Mouse (Mus musculus): ENCODE measurements at regions not wholly inside any gene's neighbourhood (a gene's known extent, or its start where the extent isn't known, plus 50 kb on each side); places are given as distances from the start of the nearest gene placed in this dataset.

GRCm38 (mm10) chr1:94642296-94642695 lies 589.9 kb upstream of the Pdcd1 start:
- Histone ChIP-seq H3K36me3 (replicated peaks) (no peaks in the 10 kb centered on the region), H3K27me3 (replicated peaks; ENCODE audit: low read depth, poor library complexity, severe bottlenecking) (no peaks in the 10 kb centered on the region), H3K27ac (replicated peaks) (no peak overlapping the region), H3K4me1 (no peaks in the 10 kb centered on the region), H3K9me3 (no peaks in the 10 kb centered on the region), H3K4me3 (no peak overlapping the region)
- no peak for DNase-seq (ENCODE audit: low spot score)
- WGBS: 97% methylated on average over 1 of the region's 1 CpGs

- Histone ChIP-seq H3K9me3 (no peaks in the 10 kb centered on the region), H3K27ac (replicated peaks) (no peak overlapping the region), H3K4me3 (no peak overlapping the region), H3K27me3 (replicated peaks; ENCODE audit: low read depth, poor library complexity, severe bottlenecking) (no peaks in the 10 kb centered on the region), H3K4me1 (no peaks in the 10 kb centered on the region), H3K36me3 (replicated peaks) (no peaks in the 10 kb centered on the region)
- no peak for DNase-seq (ENCODE audit: low spot score)
These were observed 605.9 kb upstream of the Pdcd1 start for GRCm38 (mm10) chr1:94658218-94658617.

GRCm38 (mm10) chr1:94671641-94672040 lies 619.3 kb upstream of the Pdcd1 start:
- Histone ChIP-seq H3K27me3 (replicated peaks; ENCODE audit: low read depth, poor library complexity, severe bottlenecking) (no peaks in the 10 kb centered on the region), H3K4me1 (no peaks in the 10 kb centered on the region), H3K4me3 (no peak overlapping the region), H3K27ac (replicated peaks) (no peak overlapping the region), H3K9me3 (no peaks in the 10 kb centered on the region), H3K36me3 (replicated peaks) (no peaks in the 10 kb centered on the region)
- WGBS: 77% methylated on average over 4 of the region's 4 CpGs
- no peak for DNase-seq (ENCODE audit: low spot score)

GRCm38 (mm10) chr1:94700517-94700916 lies 612.9 kb upstream of the Fam174a start:
- no peaks in the 10 kb centered on the region for H3K36me3 ChIP-seq (replicated peaks)
- no peaks in the 10 kb centered on the region for H3K27me3 ChIP-seq (replicated peaks; ENCODE audit: low read depth, poor library complexity, severe bottlenecking)
- no peak overlapping the region for H3K4me3 ChIP-seq
- H3K9me3 ChIP-seq: no peaks in the 10 kb centered on the region
- no peaks in the 10 kb centered on the region for H3K4me1 ChIP-seq
- WGBS: 72% methylated on average over 1 of the region's 1 CpGs
- H3K27ac ChIP-seq (replicated peaks): no peak overlapping the region
- no peak for DNase-seq (ENCODE audit: low spot score)

GRCm38 (mm10) chr1:94701688-94702087 lies 611.7 kb upstream of the Fam174a start:
- DNase-seq (ENCODE audit: low spot score): no peak
- no peak overlapping the region for H3K27ac ChIP-seq (replicated peaks)
- no peaks in the 10 kb centered on the region for H3K4me1 ChIP-seq
- 92% methylated on average over 1 of the region's 1 CpGs for WGBS
- H3K36me3 ChIP-seq (replicated peaks): no peaks in the 10 kb centered on the region
- H3K27me3 ChIP-seq (replicated peaks; ENCODE audit: low read depth, poor library complexity, severe bottlenecking): no peaks in the 10 kb centered on the region
- no peak overlapping the region for H3K4me3 ChIP-seq
- no peaks in the 10 kb centered on the region for H3K9me3 ChIP-seq

GRCm38 (mm10) chr1:94712812-94713211 lies 600.6 kb upstream of the Fam174a start:
- Histone ChIP-seq H3K36me3 (replicated peaks) (no peaks in the 10 kb centered on the region), H3K27me3 (replicated peaks; ENCODE audit: low read depth, poor library complexity, severe bottlenecking) (no peaks in the 10 kb centered on the region), H3K9me3 (no peaks in the 10 kb centered on the region), H3K4me1 (peaks cover 32% of the 10 kb centered on the region), H3K4me3 (no peak overlapping the region), H3K27ac (replicated peaks) (no peak overlapping the region)
- 3% methylated on average over 5 of the region's 5 CpGs for WGBS
- peak; percentile 75 for DNase-seq (ENCODE audit: low spot score)

- WGBS: 75% methylated on average over 2 of the region's 2 CpGs
- Histone ChIP-seq H3K4me3 (no peak overlapping the region), H3K4me1 (peaks cover 20% of the 10 kb centered on the region), H3K36me3 (replicated peaks) (no peaks in the 10 kb centered on the region), H3K27me3 (replicated peaks; ENCODE audit: low read depth, poor library complexity, severe bottlenecking) (no peaks in the 10 kb centered on the region), H3K27ac (replicated peaks) (no peak overlapping the region), H3K9me3 (no peaks in the 10 kb centered on the region)
- DNase-seq (ENCODE audit: low spot score): no peak
These were observed 595.7 kb upstream of the Fam174a start for GRCm38 (mm10) chr1:94717699-94718098.

GRCm38 (mm10) chr1:94753523-94753922 lies 559.9 kb upstream of the Fam174a start:
- Histone ChIP-seq H3K27ac (replicated peaks) (no peak overlapping the region), H3K4me3 (no peak overlapping the region), H3K9me3 (no peaks in the 10 kb centered on the region), H3K27me3 (replicated peaks; ENCODE audit: low read depth, poor library complexity, severe bottlenecking) (no peaks in the 10 kb centered on the region), H3K4me1 (no peaks in the 10 kb centered on the region), H3K36me3 (replicated peaks) (no peaks in the 10 kb centered on the region)
- 79% methylated on average over 1 of the region's 1 CpGs for WGBS
- DNase-seq (ENCODE audit: low spot score): no peak

GRCm38 (mm10) chr1:94789019-94789585 lies 524.3 kb upstream of the Fam174a start:
- Histone ChIP-seq H3K27me3 (replicated peaks; ENCODE audit: low read depth, poor library complexity, severe bottlenecking) (no peaks in the 10 kb centered on the region), H3K36me3 (replicated peaks) (no peaks in the 10 kb centered on the region), H3K27ac (replicated peaks) (no peak overlapping the region), H3K9me3 (no peaks in the 10 kb centered on the region), H3K4me3 (no peak overlapping the region), H3K4me1 (no peaks in the 10 kb centered on the region)
- 59% methylated on average over 2 of the region's 2 CpGs for WGBS
- no peak for DNase-seq (ENCODE audit: low spot score)

GRCm38 (mm10) chr1:94790604-94791003 lies 522.8 kb upstream of the Fam174a start:
- 52% methylated on average over 7 of the region's 7 CpGs for whole genome bisulfite sequencing
- Histone ChIP-seq H3K4me3 (no peak overlapping the region), H3K27ac (replicated peaks) (no peak overlapping the region), H3K36me3 (replicated peaks) (no peaks in the 10 kb centered on the region), H3K27me3 (replicated peaks; ENCODE audit: low read depth, poor library complexity, severe bottlenecking) (no peaks in the 10 kb centered on the region), H3K4me1 (no peaks in the 10 kb centered on the region), H3K9me3 (no peaks in the 10 kb centered on the region)
- no peak for DNase-seq (ENCODE audit: low spot score)

- Histone ChIP-seq H3K27ac (replicated peaks) (no peak overlapping the region), H3K9me3 (no peaks in the 10 kb centered on the region), H3K4me3 (no peak overlapping the region), H3K4me1 (0 out of 2 replicates have a peak, but pooled peaks cover 3% of the 10 kb centered on the region), H3K27me3 (replicated peaks; ENCODE audit: low read depth, poor library complexity, severe bottlenecking) (no peaks in the 10 kb centered on the region), H3K36me3 (replicated peaks) (no peaks in the 10 kb centered on the region)
- 56% methylated on average over 6 of the region's 6 CpGs for WGBS
- DNase-seq (ENCODE audit: low spot score): no peak
These were observed 522.4 kb upstream of the Fam174a start for GRCm38 (mm10) chr1:94791052-94791451.

- Histone ChIP-seq H3K4me3 (no peak overlapping the region), H3K9me3 (no peaks in the 10 kb centered on the region), H3K36me3 (replicated peaks) (no peaks in the 10 kb centered on the region), H3K27me3 (replicated peaks; ENCODE audit: low read depth, poor library complexity, severe bottlenecking) (no peaks in the 10 kb centered on the region), H3K4me1 (0 out of 2 replicates have a peak, but pooled peaks cover 4% of the 10 kb centered on the region), H3K27ac (replicated peaks) (no peak overlapping the region)
- DNase-seq (ENCODE audit: low spot score): peak; percentile 30
- WGBS: 56% methylated on average over 1 of the region's 1 CpGs
These were observed 517.4 kb upstream of the Fam174a start for GRCm38 (mm10) chr1:94796028-94796427.

GRCm38 (mm10) chr1:94803722-94804121 lies 509.7 kb upstream of the Fam174a start:
- Histone ChIP-seq H3K4me1 (no peaks in the 10 kb centered on the region), H3K36me3 (replicated peaks) (no peaks in the 10 kb centered on the region), H3K4me3 (no peak overlapping the region), H3K27ac (replicated peaks) (no peak overlapping the region), H3K27me3 (replicated peaks; ENCODE audit: low read depth, poor library complexity, severe bottlenecking) (no peaks in the 10 kb centered on the region), H3K9me3 (no peaks in the 10 kb centered on the region)
- no peak for DNase-seq (ENCODE audit: low spot score)

GRCm38 (mm10) chr1:94804877-94805276 lies 508.5 kb upstream of the Fam174a start:
- Histone ChIP-seq H3K4me3 (no peak overlapping the region), H3K36me3 (replicated peaks) (no peaks in the 10 kb centered on the region), H3K27ac (replicated peaks) (no peak overlapping the region), H3K27me3 (replicated peaks; ENCODE audit: low read depth, poor library complexity, severe bottlenecking) (no peaks in the 10 kb centered on the region), H3K4me1 (no peaks in the 10 kb centered on the region), H3K9me3 (no peaks in the 10 kb centered on the region)
- WGBS: 79% methylated on average over 1 of the region's 1 CpGs
- no peak for DNase-seq (ENCODE audit: low spot score)
